Mouse (Mus musculus) spleen, adult 2 months (tissue): ENCODE measurements around the gene Cntn2. TPM values are rescaled to one million over a fixed set of nuclear protein-coding genes. Genes with fewer than 3 reads are reported as not detected.
"Not testable (repeated sequence)": the region's sequence is repeated elsewhere in the genome, so short reads cannot be mapped to it uniquely, and the experiment has no call there.

Experiments
- DNase-seq, 2 experiments: peaks; one replicate each; pipeline versions ENCODE4 v3.0.0 to v3.0.0-alpha.2; 2012 to 2021; ENCODE audit warnings: low spot score in 2 of 2, low read depth in 1 of 2
- H3K27ac ChIP-seq: fragments of 200-500 bp; 2 replicates; pipeline ENCODE4 v1.5.1; 2012; ENCODE audit warnings: low read length, inconsistent platforms; ENCODE audit not compliant: insufficient read depth
- H3K27me3 ChIP-seq: fragments of 200-500 bp; 2 replicates; pipeline ENCODE4 v1.6.1; 2012; ENCODE audit warnings: mild to moderate bottlenecking, moderate library complexity, low read length, inconsistent platforms; ENCODE audit not compliant: control insufficient read depth, insufficient read depth
- H3K36me3 ChIP-seq: fragments of 200-500 bp; 2 replicates; pipeline ENCODE4 v1.6.1; 2012; ENCODE audit warnings: mild to moderate bottlenecking, low read length, inconsistent platforms; ENCODE audit not compliant: control insufficient read depth, insufficient read depth
- H3K4me1 ChIP-seq: fragments of 200-500 bp; 2 replicates; pipeline ENCODE4 v1.6.1; 2011; ENCODE audit warnings: inconsistent platforms; ENCODE audit not compliant: control insufficient read depth, insufficient read depth, insufficient read length
- H3K4me3 ChIP-seq: fragments of 200-500 bp; 2 replicates; pipeline ENCODE4 v1.5.1; 2011; ENCODE audit warnings: mild to moderate bottlenecking, inconsistent platforms; ENCODE audit not compliant: insufficient read depth, insufficient read length; ENCODE audit errors: extremely low read depth
- CTCF ChIP-seq: fragments of 200-500 bp; IDR thresholded peaks from 2 replicates; pipeline ENCODE4 v1.5.1; 2011; ENCODE audit warnings: mild to moderate bottlenecking, inconsistent platforms; ENCODE audit not compliant: insufficient read depth, insufficient read length, insufficient replicate concordance; ENCODE audit errors: extremely low read depth
- POLR2A ChIP-seq: fragments of 200-500 bp; IDR thresholded peaks from 2 replicates; pipeline ENCODE4 v1.6.1; 2011; ENCODE audit warnings: low read depth, low read length, inconsistent platforms
- WGBS: fragments of 180-500 bp; shearing (Covaris S2); methylation state at CpG from one replicate; pipeline ENCODE4 v1.1.7; 2018; 5-methylcytosine and 5-hydroxymethylcytosine counted together
- polyA plus RNA-seq: library from polyadenylated mRNA; depleted of rRNA; stranded (reverse); fragments of >200 nt; gene quantifications from 2 replicates; pipeline ENCODE4 v1.2.3, GENCODE M21; 2012; rRNA removed

Gene Cntn2
- polyA plus RNA-seq, 1 experiment, result not detected

DNA sequence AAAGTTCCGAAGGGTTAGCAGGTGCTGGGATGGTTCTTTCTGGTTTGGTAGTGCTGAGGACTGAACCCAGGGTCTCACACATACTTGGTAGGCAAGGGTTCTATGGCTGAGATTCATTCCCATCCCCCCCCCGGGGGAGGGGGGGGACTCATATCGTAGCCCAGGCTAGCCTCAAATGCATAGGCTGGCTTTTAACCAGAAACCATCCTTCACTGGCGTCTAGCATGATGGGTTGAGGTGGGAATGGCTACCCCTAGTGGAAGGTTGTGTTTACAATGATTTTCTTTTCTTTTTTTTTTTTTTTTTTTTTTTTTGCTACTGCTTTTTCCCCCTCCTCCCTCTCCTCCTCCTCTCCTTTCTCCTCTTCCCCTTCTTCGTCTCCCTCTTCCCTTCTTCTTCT lies 70.5 kb downstream of the Cntn2 start:
- H3K27me3 ChIP-seq, result no peaks in the 10 kb centered on the region
- no peak overlapping the region for H3K27ac ChIP-seq
- TF ChIP-seq POLR2A (no peak), CTCF (no peak)
- 47% methylated on average over 5 of the region's 5 CpGs for WGBS
- peak in 1 of 2 experiments; percentile 15 for DNase-seq
- no peaks in the 10 kb centered on the region for H3K36me3 ChIP-seq
- no peak overlapping the region for H3K4me3 ChIP-seq
- 0 out of 2 replicates have a peak, but pooled peaks cover 2% of the 10 kb centered on the region for H3K4me1 ChIP-seq

DNA sequence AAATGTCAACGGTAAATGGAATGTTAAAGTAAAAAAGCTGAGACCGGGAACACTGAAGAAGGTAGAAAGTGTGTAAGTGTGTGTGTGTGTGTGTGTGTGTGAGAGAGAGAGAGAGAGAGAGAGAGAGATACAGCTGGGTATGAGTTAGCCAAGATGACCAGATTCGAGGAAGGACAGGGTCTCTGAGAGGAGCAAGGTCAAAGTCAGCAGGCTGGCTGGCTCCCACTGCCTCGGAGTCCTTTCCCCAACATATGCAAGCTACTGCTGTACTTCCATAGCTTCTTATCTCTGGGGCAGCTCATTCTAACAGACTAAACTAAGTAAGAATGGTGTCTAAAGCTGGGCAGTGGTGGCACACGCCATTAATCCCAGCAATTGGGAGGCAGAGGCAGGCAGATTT lies 71.6 kb downstream of the Cntn2 start:
- 0 out of 2 replicates have a peak, but pooled peaks cover 1% of the 10 kb centered on the region for H3K4me1 ChIP-seq
- DNase-seq, result no peak
- TF ChIP-seq POLR2A, result no peak
- no peak for TF ChIP-seq CTCF
- H3K27me3 ChIP-seq, result no peaks in the 10 kb centered on the region
- 97% methylated on average over 5 of the region's 5 CpGs for WGBS
- H3K36me3 ChIP-seq, result 0 out of 2 replicates have a peak, but pooled peaks cover 1% of the 10 kb centered on the region
- no peak overlapping the region for H3K4me3 ChIP-seq
- no peak overlapping the region for H3K27ac ChIP-seq

DNA sequence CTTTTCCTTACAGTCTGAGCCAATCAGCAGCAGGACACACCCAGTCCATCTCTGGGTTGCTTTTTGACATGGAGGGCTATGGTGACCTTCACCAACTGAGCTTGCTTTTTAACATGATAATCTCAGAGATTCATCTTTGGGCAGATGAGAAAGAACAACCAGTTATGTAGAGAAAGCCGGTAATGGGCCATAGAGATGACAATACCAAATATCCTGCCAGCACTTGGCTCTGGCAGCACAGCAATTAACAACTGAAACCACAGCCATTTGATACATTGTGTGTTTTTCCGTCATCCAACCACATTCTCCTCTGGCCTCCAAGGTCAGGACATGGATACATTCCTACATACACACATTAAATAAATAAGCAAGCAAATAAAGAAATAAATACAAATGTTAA lies 72.0 kb downstream of the Cntn2 start:
- H3K4me3 ChIP-seq, result no peak overlapping the region
- no peaks in the 10 kb centered on the region for H3K4me1 ChIP-seq
- no peak for DNase-seq
- H3K36me3 ChIP-seq, result 0 out of 2 replicates have a peak, but pooled peaks cover 1% of the 10 kb centered on the region
- no peaks in the 10 kb centered on the region for H3K27me3 ChIP-seq
- H3K27ac ChIP-seq, result no peak overlapping the region
- WGBS, result 93% methylated on average over 2 of the region's 2 CpGs
- TF ChIP-seq POLR2A (no peak), CTCF (no peak)

DNA sequence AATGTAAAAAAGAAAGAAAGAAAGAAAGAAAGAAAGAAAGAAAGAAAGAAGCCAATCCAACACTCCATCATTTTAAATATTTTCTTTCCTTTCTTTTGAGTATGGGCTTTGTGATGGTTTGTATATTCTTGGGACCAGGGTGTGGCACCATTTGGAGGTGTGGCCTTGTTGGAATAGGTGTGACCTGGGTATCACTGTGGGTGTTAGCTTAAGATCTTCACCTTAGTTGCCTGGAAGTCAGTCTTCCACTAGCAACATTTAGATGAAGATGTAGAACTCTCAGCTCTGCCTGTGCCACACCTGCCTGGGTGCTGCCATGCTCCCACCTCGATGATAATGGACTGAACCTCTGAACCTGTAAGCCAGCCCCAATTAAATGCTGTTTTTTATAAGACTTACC lies 73.0 kb downstream of the Cntn2 start:
- H3K27me3 ChIP-seq, H3K36me3 ChIP-seq, H3K4me1 ChIP-seq, H3K27ac ChIP-seq, DNase-seq, H3K4me3 ChIP-seq: not testable (repeated sequence)
- WGBS, result 83% methylated on average over 1 of the region's 1 CpGs

DNA sequence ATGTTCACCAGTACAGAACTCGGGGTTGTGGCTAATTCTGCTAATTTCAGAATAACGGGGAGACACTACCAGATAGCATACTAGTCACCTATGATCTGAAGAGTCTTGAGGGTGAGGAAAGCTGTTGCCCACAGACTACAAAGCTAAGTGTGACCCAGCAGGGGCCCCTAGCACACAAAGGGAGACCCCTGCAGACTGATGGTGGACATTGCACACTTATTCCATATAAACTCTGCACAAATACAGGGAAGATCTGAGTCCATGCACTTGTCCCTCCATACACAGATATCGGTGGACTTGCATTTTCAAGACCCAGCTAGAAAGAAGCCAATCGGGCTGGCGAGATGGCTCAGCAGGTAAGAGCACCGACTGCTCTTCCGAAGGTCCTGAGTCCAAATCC lies 73.5 kb downstream of the Cntn2 start:
- no peaks in the 10 kb centered on the region for H3K4me1 ChIP-seq
- WGBS, result 93% methylated on average over 7 of the region's 7 CpGs
- peaks cover 3% of the 10 kb centered on the region for H3K36me3 ChIP-seq
- no peak for DNase-seq
- no peaks in the 10 kb centered on the region for H3K27me3 ChIP-seq
- TF ChIP-seq CTCF, result no peak
- no peak for TF ChIP-seq POLR2A
- H3K4me3 ChIP-seq, result no peak overlapping the region
- no peak overlapping the region for H3K27ac ChIP-seq

DNA sequence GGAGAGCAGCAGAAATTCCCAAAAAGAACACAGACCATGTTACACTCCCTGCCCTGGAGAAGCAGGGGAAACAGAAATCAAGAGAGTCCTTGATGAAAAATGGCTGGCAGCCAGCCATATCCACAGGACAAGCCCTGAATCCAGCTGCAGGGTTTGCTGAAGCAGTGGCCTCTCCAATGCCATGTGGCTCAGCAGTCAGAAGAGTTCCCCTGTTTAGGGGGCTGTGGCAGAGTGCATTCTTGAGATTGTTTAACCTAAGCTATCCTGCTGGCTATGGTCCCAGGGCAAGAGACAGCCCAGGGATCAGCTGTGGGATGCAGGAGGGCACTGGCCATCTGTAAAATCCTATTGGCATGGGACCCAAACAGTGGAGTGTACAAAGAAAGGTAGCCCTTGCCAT lies 74.1 kb downstream of the Cntn2 start:
- TF ChIP-seq POLR2A (no peak), CTCF (no peak)
- no peaks in the 10 kb centered on the region for H3K4me1 ChIP-seq
- no peaks in the 10 kb centered on the region for H3K27me3 ChIP-seq
- H3K4me3 ChIP-seq, result no peak overlapping the region
- DNase-seq, result no peak
- H3K27ac ChIP-seq, result no peak overlapping the region
- H3K36me3 ChIP-seq, result peaks cover 7% of the 10 kb centered on the region

DNA sequence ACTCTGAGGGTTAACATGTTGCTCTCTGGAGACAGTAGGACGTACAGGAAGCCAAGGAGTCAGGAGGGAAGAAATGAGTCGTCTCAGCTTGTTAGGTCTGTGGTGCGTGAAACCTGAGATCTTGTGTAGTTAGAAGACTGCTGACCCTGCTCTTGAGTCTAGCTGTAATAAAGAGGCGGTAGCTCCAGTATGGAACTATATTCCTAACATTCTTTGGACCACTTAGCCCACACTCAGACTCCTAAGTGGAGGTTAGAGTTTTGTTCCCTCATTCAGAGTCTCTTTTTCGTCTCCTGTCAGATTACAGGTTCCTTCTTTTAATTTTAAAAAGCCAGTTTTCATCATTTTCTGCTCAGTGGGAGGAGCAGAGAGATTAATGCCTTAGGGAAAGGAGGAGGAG lies 78.4 kb downstream of the Cntn2 start:
- DNase-seq, result no peak
- Histone ChIP-seq H3K4me3 (no peak overlapping the region), H3K27me3 (no peaks in the 10 kb centered on the region), H3K4me1 (no peaks in the 10 kb centered on the region), H3K36me3 (peaks cover 14% of the 10 kb centered on the region), H3K27ac (no peak overlapping the region)
- WGBS, result 78% methylated on average over 5 of the region's 5 CpGs
- no peak for TF ChIP-seq POLR2A
- TF ChIP-seq CTCF, result no peak

Other genes with a start within 250 kb of the Cntn2 start
- 0.59 and 0.68 TPM in 2 replicates for gene Klhdc8a, start 244.6 kb downstream of the Cntn2 start, polyA plus RNA-seq
- 17.4 and 25.5 TPM in 2 replicates for gene Nuak2, start 227.1 kb downstream of the Cntn2 start, polyA plus RNA-seq
- gene Tmcc2, start 152.0 kb downstream of the Cntn2 start, polyA plus RNA-seq, result 116 and 244 TPM in 2 replicates
- gene Dstyk, start 125.7 kb downstream of the Cntn2 start, polyA plus RNA-seq, result 4.6 and 5.3 TPM in 2 replicates
- 10.7 and 12.1 TPM in 2 replicates for gene Rbbp5, start 65.9 kb downstream of the Cntn2 start, polyA plus RNA-seq
- gene Tmem81, start 37.0 kb downstream of the Cntn2 start, polyA plus RNA-seq, result 2.5 and 3.1 TPM in 2 replicates
- gene Nfasc, start 198.5 kb upstream of the Cntn2 start, polyA plus RNA-seq, result 7.0 and 7.6 TPM in 2 replicates